Mouse (Mus musculus) kidney, embryonic 16.5 days (tissue): ENCODE results near the gene Gp5. TPM values are rescaled to one million over a fixed set of nuclear protein-coding genes. Genes with fewer than 3 reads are reported as not detected.

Source experiments
- ATAC-seq: fragments of 200-750 bp; cut with Nextera tagmentation; 2 replicates; pipeline ENCODE4 v1.8.0; 2017; ENCODE audit warnings: moderate TSS enrichment; ENCODE audit not compliant: low FRiP score, low TSS enrichment
- H3K27ac ChIP-seq: fragments of 300-500 bp; sonication (generic); 2 replicates; pipeline ENCODE4 v1.5.1; 2014; ENCODE audit warnings: low read length
- H3K27me3 ChIP-seq: fragments of 300-500 bp; sonication (generic); 2 replicates; pipeline ENCODE4 v1.6.1; 2014; ENCODE audit warnings: low read length, control low read depth, mixed read lengths; ENCODE audit not compliant: insufficient read depth
- H3K36me3 ChIP-seq: fragments of 300-500 bp; sonication (generic); 2 replicates; pipeline ENCODE4 v1.6.1; 2014; ENCODE audit warnings: low read length, control low read depth, mixed read lengths; ENCODE audit not compliant: insufficient read depth
- H3K4me1 ChIP-seq: fragments of 300-500 bp; sonication (generic); 2 replicates; pipeline ENCODE4 v1.6.1; 2014; ENCODE audit warnings: low read length, control low read depth, mixed read lengths; ENCODE audit not compliant: insufficient read depth
- H3K4me2 ChIP-seq: fragments of 300-500 bp; sonication (generic); replicated peaks from 2 replicates; pipeline ENCODE4 v1.6.1; 2014; ENCODE audit warnings: low read depth, low read length
- H3K4me3 ChIP-seq: fragments of 300-500 bp; sonication (generic); 2 replicates; pipeline ENCODE4 v1.5.1; 2014; ENCODE audit warnings: mild to moderate bottlenecking, low read length
- H3K9ac ChIP-seq: fragments of 300-500 bp; sonication (generic); replicated peaks from 2 replicates; pipeline ENCODE4 v1.6.1; 2014; ENCODE audit warnings: low read length
- H3K9me3 ChIP-seq: fragments of 300-500 bp; sonication (generic); 2 replicates; pipeline ENCODE4 v1.6.1; 2016; ENCODE audit warnings: low read length, control low read depth
- WGBS: fragments of 180-500 bp; shearing (Covaris S2); extraction: QIAGEN DNeasy Blood & Tissue Kit; methylation state at CpG from one replicate; pipeline ENCODE4 v1.1.7; 2014; 5-methylcytosine and 5-hydroxymethylcytosine counted together
- polyA plus RNA-seq: library from polyadenylated mRNA; unstranded; fragments of >200 nt; fragmentation: Nextera tagmentation; extraction: Ambion mirVana; gene quantifications from 2 replicates; pipeline ENCODE4 v1.2.1, GENCODE M21; 2015

The Gp5 gene
- polyA plus RNA-seq, 1 experiment from 2014 or later: 0.41 TPM

GRCm38 (mm10) chr16:30282844-30283495 lies 27.6 kb downstream of the Gp5 start, which contains the start of gene Lrrc15:
Gene Lrrc15, minus strand, starts transcription at chr16:30283256.
- Histone ChIP-seq H3K4me2 (peak within 1 kb of the TSS; percentile 57), H3K36me3 (no peaks in the 10 kb centered on the region), H3K4me3 (peak within 1 kb of the TSS; percentile 38), H3K27ac (no peak within 1 kb of the TSS), H3K4me1 (peaks cover 30% of the 10 kb centered on the region), H3K27me3 (peaks cover 35% of the 10 kb centered on the region), H3K9me3 (no peaks in the 10 kb centered on the region), H3K9ac (peak within 1 kb of the TSS; percentile 39; the same call in 1 of the 2 replicates)
- 2% methylated on average over 30 of the region's 34 CpGs for WGBS
- ATAC-seq: peak; percentile 66

- WGBS: 8% methylated on average over 4 of the region's 4 CpGs
- no peak overlapping the region for H3K9ac ChIP-seq
- H3K9me3 ChIP-seq: no peaks in the 10 kb centered on the region
- H3K4me1 ChIP-seq: peaks cover 30% of the 10 kb centered on the region
- no peaks in the 10 kb centered on the region for H3K36me3 ChIP-seq
- H3K27ac ChIP-seq: no peak overlapping the region
- peaks cover 35% of the 10 kb centered on the region for H3K27me3 ChIP-seq
- no peak overlapping the region for H3K4me2 ChIP-seq
- no peak overlapping the region for H3K4me3 ChIP-seq
- no peak for ATAC-seq
Observed at GRCm38 (mm10) chr16:30280676-30281297, 29.8 kb downstream of the Gp5 start.

- Histone ChIP-seq H3K27me3 (peaks cover 17% of the 10 kb centered on the region), H3K36me3 (no peaks in the 10 kb centered on the region), H3K4me2 (no peak overlapping the region), H3K27ac (no peak overlapping the region), H3K9ac (no peak overlapping the region), H3K4me3 (no peak overlapping the region), H3K4me1 (peaks cover 21% of the 10 kb centered on the region), H3K9me3 (no peaks in the 10 kb centered on the region)
- no peak for ATAC-seq
- 69% methylated on average over 11 of the region's 11 CpGs for WGBS
Observed at GRCm38 (mm10) chr16:30278406-30278805, 32.2 kb downstream of the Gp5 start.

GRCm38 (mm10) chr16:30275558-30276340 lies 34.8 kb downstream of the Gp5 start:
- no peaks in the 10 kb centered on the region for H3K9me3 ChIP-seq
- H3K4me1 ChIP-seq: peaks cover 5% of the 10 kb centered on the region
- ATAC-seq: no peak
- H3K4me2 ChIP-seq: no peak overlapping the region
- 81% methylated on average over 15 of the region's 15 CpGs for WGBS
- no peak overlapping the region for H3K4me3 ChIP-seq
- no peaks in the 10 kb centered on the region for H3K27me3 ChIP-seq
- H3K9ac ChIP-seq: no peak overlapping the region
- no peak overlapping the region for H3K27ac ChIP-seq
- no peaks in the 10 kb centered on the region for H3K36me3 ChIP-seq

- no peak overlapping the region for H3K27ac ChIP-seq
- H3K27me3 ChIP-seq: no peaks in the 10 kb centered on the region
- H3K4me3 ChIP-seq: no peak overlapping the region
- no peak overlapping the region for H3K9ac ChIP-seq
- H3K4me1 ChIP-seq: no peaks in the 10 kb centered on the region
- no peak overlapping the region for H3K4me2 ChIP-seq
- no peak for ATAC-seq
- no peaks in the 10 kb centered on the region for H3K9me3 ChIP-seq
- WGBS: 92% methylated on average over 8 of the region's 8 CpGs
- H3K36me3 ChIP-seq: no peaks in the 10 kb centered on the region
Observed at GRCm38 (mm10) chr16:30273065-30273464, 37.5 kb downstream of the Gp5 start.

- Histone ChIP-seq H3K9ac (no peak overlapping the region), H3K27ac (no peak overlapping the region), H3K4me3 (no peak overlapping the region), H3K4me2 (no peak overlapping the region), H3K36me3 (no peaks in the 10 kb centered on the region), H3K9me3 (no peaks in the 10 kb centered on the region), H3K27me3 (no peaks in the 10 kb centered on the region), H3K4me1 (no peaks in the 10 kb centered on the region)
- 73% methylated on average over 6 of the region's 6 CpGs for WGBS
- no peak for ATAC-seq
Observed at GRCm38 (mm10) chr16:30271941-30272595, 38.5 kb downstream of the Gp5 start.

GRCm38 (mm10) chr16:30271223-30271761 lies 39.3 kb downstream of the Gp5 start:
- ATAC-seq: no peak
- Histone ChIP-seq H3K36me3 (no peaks in the 10 kb centered on the region), H3K27ac (no peak overlapping the region), H3K4me3 (no peak overlapping the region), H3K9me3 (no peaks in the 10 kb centered on the region), H3K27me3 (no peaks in the 10 kb centered on the region), H3K9ac (no peak overlapping the region), H3K4me2 (no peak overlapping the region), H3K4me1 (no peaks in the 10 kb centered on the region)
- 71% methylated on average over 8 of the region's 8 CpGs for WGBS

- WGBS: 67% methylated on average over 5 of the region's 5 CpGs
- ATAC-seq: no peak
- Histone ChIP-seq H3K4me2 (no peak within 1 kb of the TSS), H3K27ac (no peak within 1 kb of the TSS), H3K9me3 (no peaks in the 10 kb centered on the region), H3K4me1 (no peaks in the 10 kb centered on the region), H3K36me3 (no peaks in the 10 kb centered on the region), H3K9ac (no peak within 1 kb of the TSS), H3K4me3 (no peak within 1 kb of the TSS), H3K27me3 (no peaks in the 10 kb centered on the region)
Observed at GRCm38 (mm10) chr16:30267359-30267758, 43.2 kb downstream of the Gp5 start, which contains the start of gene Cpn2. Gene Cpn2, minus strand, starts transcription at chr16:30267499.

- H3K9me3 ChIP-seq: no peaks in the 10 kb centered on the region
- no peaks in the 10 kb centered on the region for H3K4me1 ChIP-seq
- no peak overlapping the region for H3K4me2 ChIP-seq
- no peak overlapping the region for H3K4me3 ChIP-seq
- H3K27me3 ChIP-seq: no peaks in the 10 kb centered on the region
- H3K27ac ChIP-seq: no peak overlapping the region
- no peak for ATAC-seq
- no peaks in the 10 kb centered on the region for H3K36me3 ChIP-seq
- WGBS: 80% methylated on average over 5 of the region's 5 CpGs
- no peak overlapping the region for H3K9ac ChIP-seq
Observed at GRCm38 (mm10) chr16:30266561-30266960, 44.0 kb downstream of the Gp5 start.
